Mouse (Mus musculus) mature B cell (primary cell): ENCODE data around the gene Dyx1c1.

Experiments
- in situ Hi-C: fragments of 300-500 bp; cut with MboI; formaldehyde crosslinking; loops from 2 replicates; pipeline ENCODE4 v1.14.3; 2019

Dyx1c1 gene

GRCm38 (mm10) chr9:72972984-72973383 is 14.4 kb downstream of the Dyx1c1 start:
- in situ Hi-C loops = no loop called here

DNA sequence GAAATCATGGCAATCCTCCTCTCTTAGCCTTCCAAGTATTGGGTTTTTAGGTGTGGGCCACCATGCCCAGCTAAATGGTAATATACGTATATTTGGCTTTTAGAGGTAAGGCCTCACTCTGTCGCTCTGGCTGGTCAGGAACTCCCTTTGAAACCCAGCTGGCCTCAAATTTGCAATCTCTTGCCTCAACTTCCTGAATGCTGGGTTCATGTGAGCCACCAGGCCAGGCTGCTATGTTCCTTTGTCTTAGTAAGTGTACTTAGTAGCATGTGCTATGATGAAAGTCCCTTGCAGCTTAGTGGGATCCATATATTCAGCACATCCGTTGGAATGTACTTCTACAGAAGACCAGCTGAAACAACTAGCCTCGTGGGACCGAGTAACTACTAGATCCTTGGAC is 16.1 kb downstream of the Dyx1c1 start:
- in situ Hi-C loops = no loop called here

DNA sequence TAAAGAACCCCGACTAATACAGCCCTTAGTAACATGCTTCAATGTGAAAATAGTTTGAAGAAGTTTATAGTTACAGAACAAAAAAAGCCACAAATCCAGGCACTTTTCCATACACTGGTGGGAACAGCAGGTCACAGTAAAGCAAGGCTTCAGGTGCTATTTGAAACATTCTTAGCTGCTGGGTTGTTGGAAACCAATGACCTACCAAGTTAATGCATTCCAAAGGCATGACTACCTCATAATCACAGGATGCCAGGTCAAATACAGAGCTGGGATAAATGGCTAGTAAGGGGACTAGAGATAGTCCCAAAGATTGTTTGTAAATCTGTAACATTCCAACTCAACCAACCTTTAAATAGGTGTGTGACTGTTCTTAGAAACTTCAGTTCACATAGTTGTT is 16.7 kb downstream of the Dyx1c1 start:
- in situ Hi-C loops = no loop called here

DNA sequence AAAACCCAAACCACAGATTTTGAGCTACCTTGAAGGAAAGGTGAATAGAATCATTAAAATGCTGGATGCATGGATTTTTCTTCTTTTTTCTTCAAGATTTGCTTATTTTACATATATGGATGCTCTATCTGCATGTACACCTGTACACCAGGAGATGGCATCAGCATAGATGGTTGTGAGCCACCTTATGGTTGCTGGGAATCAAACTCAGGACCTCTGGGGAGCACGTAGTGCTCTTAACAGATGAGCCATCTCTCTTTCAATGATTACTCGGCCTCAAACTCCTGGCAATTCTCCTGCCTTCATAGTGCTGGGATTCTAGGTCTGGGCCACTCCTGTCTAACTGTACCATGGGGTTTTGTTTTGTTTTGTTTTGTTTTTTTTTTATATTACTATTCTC is 24.5 kb downstream of the Dyx1c1 start:
- in situ Hi-C loops = no loop called here

DNA sequence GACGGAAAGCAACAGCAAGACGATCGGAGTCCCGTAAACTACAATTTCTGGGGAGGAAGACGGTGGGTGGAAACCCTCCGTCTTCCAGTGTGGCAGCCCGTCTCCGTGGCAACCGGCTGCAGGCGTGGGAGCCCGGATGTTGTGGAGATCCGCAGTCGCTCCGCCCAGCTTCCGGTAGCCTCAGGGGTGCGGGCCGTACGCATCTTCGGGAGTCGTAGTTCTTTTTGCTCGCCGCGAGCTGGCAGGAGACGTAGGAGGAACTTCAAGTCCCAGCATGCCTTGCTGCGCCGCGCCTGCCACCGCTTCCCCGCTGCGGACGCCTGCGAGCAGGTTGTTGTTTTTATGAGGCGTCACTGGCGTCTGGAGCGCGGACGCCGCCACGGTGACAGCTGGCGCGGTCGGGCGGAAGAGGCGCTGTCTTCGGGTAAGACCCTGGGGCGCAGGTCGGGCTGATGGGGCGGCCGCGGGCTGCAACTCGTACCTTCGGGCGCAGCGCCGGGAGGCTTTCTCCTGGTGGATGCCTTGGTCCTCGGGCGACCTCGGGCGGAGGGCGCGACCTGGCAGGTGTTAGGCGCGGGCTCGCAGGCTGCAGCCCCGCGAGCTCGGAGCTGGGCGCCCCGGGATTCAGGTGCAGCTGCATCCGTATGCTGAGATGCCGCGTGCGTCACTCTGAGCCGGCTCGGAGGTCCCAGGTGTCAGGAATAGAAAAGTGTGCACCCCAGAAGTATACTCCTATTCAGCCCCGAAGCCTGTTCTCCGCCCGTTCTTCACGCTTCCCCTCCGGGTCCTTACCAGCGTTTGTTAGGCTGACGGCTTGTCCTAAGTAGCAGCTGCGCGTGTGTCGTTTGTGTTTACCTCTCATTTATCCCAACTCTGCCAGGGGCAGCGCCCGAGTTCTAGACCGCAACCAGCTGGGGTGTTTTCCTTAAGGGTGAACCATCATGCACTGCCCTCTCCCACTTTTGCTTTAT is 26.9 kb downstream of the Dyx1c1 start, which contains the start of the genes Ccpg1os and Ccpg1:
Ccpg1os (minus strand) TSS at position 133 of the 971 bp plus-strand sequence.
Ccpg1 (plus strand) TSS at position 180 of the 971 bp plus-strand sequence.
- in situ Hi-C loops = no loop called here

DNA sequence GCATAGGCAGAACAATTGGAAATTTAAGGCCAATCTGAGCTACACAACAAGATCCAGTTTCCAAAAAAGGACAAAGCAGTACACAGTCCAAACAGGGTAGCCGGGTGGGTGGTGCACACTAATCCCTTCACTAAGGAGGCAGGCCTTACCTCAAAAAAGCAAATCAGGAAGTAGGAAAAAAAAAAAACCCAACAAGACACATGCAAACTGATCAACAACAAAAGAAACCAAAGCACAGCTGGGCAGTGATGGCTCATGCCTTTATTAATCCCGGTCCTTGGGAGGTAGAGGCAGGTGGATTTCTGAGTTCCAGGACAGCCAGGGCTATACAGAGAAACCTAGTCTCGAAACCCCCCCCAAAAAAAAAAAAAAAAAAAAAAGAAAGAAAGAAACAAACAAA is 29.1 kb downstream of the Dyx1c1 start:
- in situ Hi-C loops = no loop called here

DNA sequence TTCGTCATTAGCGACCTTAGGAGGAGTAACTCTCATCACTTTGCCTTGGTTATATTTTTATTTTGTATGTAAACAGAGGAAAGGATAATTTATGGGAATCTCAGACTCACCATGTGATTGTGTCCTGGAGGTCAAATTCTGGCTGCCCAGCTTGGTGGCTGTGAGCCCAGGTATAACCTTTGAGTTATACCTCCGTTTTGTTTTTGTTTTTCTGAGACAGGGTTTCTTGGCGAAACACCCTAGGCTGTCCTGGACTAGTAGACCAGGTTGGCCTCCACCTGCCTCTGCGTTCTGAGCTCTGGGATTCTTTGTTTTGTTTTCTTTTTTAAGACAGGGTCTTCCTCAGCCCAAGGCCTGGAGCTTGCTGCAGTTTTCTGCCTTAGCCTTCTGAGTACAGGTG is 30.1 kb downstream of the Dyx1c1 start:
- in situ Hi-C loops = no loop called here

- in situ Hi-C loops = no loop called here
These were observed 32.8 kb downstream of the Dyx1c1 start for GRCm38 (mm10) chr9:72991420-72991819.

DNA sequence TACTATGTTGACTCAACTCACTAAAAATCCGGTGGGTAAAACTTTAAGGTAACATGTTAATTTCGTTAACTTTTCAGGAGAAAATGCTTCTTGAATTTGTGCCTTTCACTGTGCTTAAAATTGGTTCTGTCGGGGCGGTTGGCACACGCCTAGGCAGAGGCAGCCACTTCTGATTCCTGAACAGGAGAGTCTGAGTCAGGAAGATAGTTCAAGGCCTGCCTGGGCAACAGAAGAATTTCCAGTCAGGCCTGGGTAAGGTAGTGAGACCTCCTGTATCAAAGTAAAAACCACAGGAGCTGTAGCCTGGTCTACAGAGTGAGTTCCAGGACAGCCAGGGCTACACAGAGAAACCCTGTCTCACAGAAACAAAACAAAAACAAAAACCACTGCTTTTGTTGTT is 34.0 kb downstream of the Dyx1c1 start:
- in situ Hi-C loops = no loop called here

DNA sequence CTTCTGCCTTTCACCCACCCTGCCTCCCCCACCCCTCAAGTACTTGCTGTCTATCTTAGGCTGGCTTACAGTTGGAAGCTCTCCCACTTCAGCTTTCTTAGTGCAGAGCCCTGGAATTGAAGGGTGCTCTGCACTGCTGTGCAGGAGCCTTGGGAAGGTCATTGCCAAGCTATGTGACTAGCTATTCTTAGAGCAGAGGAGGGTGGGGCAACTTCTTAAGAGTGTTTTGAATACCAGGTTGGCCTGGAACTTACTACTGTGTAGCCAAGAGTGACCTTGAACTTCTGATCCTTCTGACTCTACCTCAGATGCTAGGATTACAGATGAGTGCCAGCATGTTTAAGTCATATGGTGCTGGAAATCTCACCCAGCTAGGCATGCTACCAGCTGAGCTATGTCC is 37.6 kb downstream of the Dyx1c1 start:
- in situ Hi-C loops = no loop called here

DNA sequence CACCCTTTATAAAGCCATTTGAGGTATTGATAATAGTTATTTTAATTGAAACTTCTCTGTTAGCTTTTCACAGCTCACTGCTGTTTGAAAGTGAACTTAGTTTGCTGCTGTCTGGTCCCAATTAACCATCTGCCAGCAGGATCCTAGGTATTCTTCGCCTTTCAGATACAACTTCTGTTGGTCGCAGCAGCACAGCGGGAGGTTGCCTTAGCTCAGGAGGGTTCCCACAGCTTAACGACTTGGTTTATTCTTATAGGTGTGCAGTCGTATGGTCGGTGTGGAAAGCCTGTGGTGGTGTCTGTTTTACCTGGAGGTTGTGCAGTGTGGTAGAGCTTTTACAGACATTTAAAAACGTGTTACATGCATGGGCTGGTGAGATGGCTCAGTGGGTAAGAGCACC is 38.2 kb downstream of the Dyx1c1 start:
- in situ Hi-C loops = no loop called here

DNA sequence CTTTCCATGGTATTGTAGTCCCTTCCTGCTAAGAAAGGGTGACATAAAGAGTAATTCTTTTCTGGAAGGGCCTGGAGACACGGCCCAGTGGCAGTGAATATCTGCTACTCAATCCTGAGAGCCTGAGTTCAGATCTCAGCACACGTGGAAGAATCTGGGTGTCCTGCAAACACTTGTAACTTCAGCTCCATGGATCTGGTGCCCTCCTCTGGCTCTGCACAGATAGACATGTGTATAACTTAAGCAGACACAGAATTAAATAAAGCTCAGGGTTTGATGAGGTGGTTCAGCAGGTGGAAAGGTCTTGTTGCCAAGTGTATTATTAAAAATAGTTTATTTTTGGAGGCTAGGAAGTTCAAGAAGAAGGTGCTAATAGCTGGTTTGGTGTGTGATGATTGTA is 41.9 kb downstream of the Dyx1c1 start:
- in situ Hi-C loops = no loop called here

DNA sequence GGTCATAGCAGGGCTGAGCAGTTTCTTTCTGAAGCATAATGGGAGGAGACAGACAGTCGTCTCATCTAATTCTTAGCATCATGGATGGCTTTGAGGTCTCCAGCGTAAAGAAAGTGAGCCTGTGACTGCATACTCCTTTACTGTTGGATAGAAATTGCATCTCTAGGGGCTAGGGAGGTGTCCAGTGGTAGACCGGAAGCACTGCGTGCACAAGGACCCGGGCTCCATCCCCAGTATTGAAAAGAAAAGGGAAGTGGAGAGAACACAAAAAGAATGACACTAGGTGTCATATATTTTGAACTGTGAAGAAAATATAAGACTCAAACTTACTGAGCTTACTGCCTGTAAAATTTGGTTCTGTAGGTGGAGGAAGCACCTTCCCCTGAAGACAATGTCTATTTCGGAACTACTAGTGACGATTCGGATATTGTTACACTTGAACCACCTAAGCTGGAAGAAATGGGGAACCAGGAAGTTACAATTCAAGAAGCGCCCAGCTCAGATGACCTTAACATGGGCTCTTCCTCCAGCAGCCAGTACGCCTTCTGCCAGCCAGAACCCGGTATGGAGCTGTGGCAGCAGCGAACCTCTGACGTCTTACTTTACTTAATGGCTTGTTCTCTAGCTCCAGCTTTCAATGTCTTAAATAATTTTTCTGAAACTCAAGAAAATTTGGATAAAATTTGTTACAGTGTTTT is 42.9 kb downstream of the Dyx1c1 start:
- in situ Hi-C loops = no loop called here

GRCm38 (mm10) chr9:73002177-73002576 is 43.6 kb downstream of the Dyx1c1 start:
- in situ Hi-C loops = no loop called here

GRCm38 (mm10) chr9:73004076-73004475 is 45.5 kb downstream of the Dyx1c1 start:
- in situ Hi-C loops = no loop called here

- in situ Hi-C loops = no loop called here
These were observed 46.5 kb downstream of the Dyx1c1 start for GRCm38 (mm10) chr9:73005106-73005505.

GRCm38 (mm10) chr9:73006175-73006574 is 47.6 kb downstream of the Dyx1c1 start:
- in situ Hi-C loops = no loop called here

DNA sequence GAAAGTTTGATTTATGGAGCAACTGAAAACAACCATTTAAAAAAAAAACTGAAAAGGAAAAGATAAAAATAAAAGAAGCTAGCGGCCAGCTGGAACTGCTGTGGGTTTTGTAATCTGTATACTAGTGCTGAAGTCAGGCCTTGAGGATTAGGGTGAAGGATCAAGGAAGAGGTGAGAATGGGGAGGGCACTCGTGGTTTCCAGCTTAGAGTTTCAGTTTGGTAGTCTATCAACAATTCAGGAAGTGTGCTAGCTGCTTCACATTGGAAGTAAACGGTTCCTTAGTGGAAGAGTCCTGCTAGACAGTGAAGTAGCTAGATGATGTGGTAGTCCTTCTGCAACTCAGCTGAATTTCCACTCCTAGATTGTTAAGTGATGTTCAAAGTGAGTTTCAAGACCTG is 49.8 kb downstream of the Dyx1c1 start:
- in situ Hi-C loops = no loop called here

- in situ Hi-C loops = no loop called here
These were observed 54.0 kb downstream of the Dyx1c1 start for GRCm38 (mm10) chr9:73012629-73013028.

DNA sequence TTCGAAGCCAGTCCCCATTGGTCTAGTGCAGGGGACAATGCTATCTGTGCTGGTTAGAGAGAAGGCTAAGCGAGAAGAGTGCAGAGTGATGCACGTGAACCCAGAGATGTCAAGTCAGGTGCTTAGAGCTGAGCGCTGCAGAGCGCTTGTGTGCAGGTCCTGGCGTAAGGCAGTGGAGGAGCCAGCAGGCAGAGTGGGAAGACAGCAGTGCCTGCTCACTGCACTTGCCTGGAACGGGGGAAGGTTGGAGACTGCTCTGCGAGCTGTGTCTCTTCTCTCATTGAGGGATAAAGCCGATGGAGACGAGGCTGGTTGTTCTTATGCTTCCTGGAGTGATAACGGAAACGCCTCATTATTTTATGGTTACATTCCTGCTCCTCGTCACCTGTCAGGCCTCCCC is 56.1 kb downstream of the Dyx1c1 start:
- in situ Hi-C loops = no loop called here

GRCm38 (mm10) chr9:73019841-73020240 is 61.3 kb downstream of the Dyx1c1 start:
- in situ Hi-C loops = no loop called here

DNA sequence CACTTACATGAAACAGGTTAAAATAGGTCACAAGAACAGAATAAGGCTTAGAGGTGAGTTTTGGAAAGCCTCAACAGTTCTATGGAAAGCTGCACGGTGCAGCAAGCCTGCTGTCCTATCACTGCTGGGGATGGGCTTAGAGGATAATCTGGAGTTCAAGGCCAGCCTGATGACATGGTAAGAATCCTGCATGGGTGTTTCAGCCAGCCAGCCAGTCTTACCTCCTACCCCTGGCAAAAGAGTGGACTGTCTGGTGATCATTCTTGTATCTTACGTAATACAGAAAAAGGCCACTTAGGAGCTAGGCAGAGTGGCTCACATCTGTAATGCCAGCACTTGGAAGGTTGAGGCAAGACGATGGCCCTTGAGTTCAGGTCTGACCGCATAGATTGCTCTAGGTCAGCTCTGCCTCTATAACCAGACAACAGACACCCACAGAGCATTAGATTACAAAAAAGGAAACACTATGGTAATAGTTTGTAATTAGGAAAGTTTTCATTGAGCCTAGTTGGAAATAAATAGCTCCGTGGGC is 62.0 kb downstream of the Dyx1c1 start:
- in situ Hi-C loops = no loop called here
